Mouse (Mus musculus) kidney, postnatal 0 days (tissue): Measurements from ENCODE around the gene Etv3. TPM values are rescaled to one million over a fixed set of nuclear protein-coding genes. Genes with fewer than 3 reads are reported as not detected.

Experiments
- ATAC-seq: fragments of 200-750 bp; cut with Nextera tagmentation; replicated peaks from 2 replicates; pipeline ENCODE4 v1.8.0; 2017; ENCODE audit warnings: low read depth, moderate number of reproducible peaks, moderate TSS enrichment, moderate library complexity; ENCODE audit not compliant: low FRiP score
- DNase-seq: peaks from one replicate; pipeline ENCODE4 v3.0.0-alpha.2; 2016; ENCODE audit warnings: low spot score
- H3K27ac ChIP-seq: fragments of 300-500 bp; sonication (generic); 2 replicates; pipeline ENCODE4 v1.5.1; 2014; ENCODE audit warnings: mild to moderate bottlenecking
- H3K27me3 ChIP-seq: fragments of 300-500 bp; sonication (generic); 2 replicates; pipeline ENCODE4 v1.6.1; 2014; ENCODE audit warnings: low read length, mixed read lengths; ENCODE audit not compliant: insufficient read depth
- H3K36me3 ChIP-seq: fragments of 300-500 bp; sonication (generic); 2 replicates; pipeline ENCODE4 v1.6.1; 2014; ENCODE audit warnings: low read length, mixed read lengths; ENCODE audit not compliant: insufficient read depth
- H3K4me1 ChIP-seq: fragments of 300-500 bp; sonication (generic); replicated peaks from 2 replicates; pipeline ENCODE4 v1.6.1; 2014; ENCODE audit warnings: antibody characterized with exemption, low read length, mixed read lengths; ENCODE audit not compliant: insufficient read depth
- H3K4me2 ChIP-seq: fragments of 300-500 bp; sonication (generic); 2 replicates; pipeline ENCODE4 v1.6.1; 2014; ENCODE audit warnings: mild to moderate bottlenecking, low read length, moderate library complexity, mixed read lengths
- H3K4me3 ChIP-seq: fragments of 300-500 bp; sonication (generic); replicated peaks from 2 replicates; pipeline ENCODE4 v1.5.1; 2014; ENCODE audit warnings: low read depth, low read length
- H3K9ac ChIP-seq: fragments of 300-500 bp; sonication (generic); 2 replicates; pipeline ENCODE4 v1.6.1; 2014; ENCODE audit warnings: low read depth, low read length
- H3K9me3 ChIP-seq: fragments of 300-500 bp; sonication (generic); replicated peaks from 2 replicates; pipeline ENCODE4 v1.6.1; 2016; ENCODE audit warnings: low read length, inconsistent platforms, mixed read lengths
- CTCF ChIP-seq: IDR thresholded peaks from 2 replicates; pipeline ENCODE4 v1.5.1; 2016; ENCODE audit warnings: antibody characterized with exemption, low read depth, mild to moderate bottlenecking, moderate library complexity
- WGBS: fragments of 180-500 bp; shearing (Covaris S2); extraction: QIAGEN DNeasy Blood & Tissue Kit; methylation state at CpG from one replicate; pipeline ENCODE4 v1.1.7; 2014; 5-methylcytosine and 5-hydroxymethylcytosine counted together
- polyA plus RNA-seq: library from polyadenylated mRNA; unstranded; fragments of >200 nt; fragmentation: Nextera tagmentation; extraction: Ambion mirVana; gene quantifications from 2 replicates; pipeline ENCODE4 v1.2.1, GENCODE M21; 2015

Etv3 gene
- polyA plus RNA-seq, 1 experiment from 2014 or later, result 10.2 TPM

DNA sequence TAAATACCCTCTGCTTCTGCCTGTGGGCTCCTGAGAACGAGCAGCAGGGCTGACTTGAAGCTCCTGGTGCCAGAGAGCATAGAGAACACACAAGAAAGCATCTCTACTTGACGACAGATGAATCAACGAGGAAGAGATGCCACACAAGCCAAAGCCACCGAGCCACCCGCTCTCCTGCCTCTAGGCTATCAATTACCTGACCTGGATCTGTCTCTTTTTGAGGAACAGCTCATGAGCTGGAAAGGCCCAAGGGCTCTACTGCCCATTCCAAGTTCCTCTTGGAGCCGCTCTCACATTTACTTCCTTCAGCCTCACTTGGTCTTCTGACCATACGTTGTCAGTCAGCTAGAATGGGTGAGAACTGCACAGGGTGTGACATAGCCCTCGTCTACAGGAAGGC lies 36.2 kb downstream of the Etv3 start:
- TF ChIP-seq CTCF, result no peak
- no peak overlapping the region for H3K4me2 ChIP-seq
- ATAC-seq, result no peak
- H3K9me3 ChIP-seq, result no peaks in the 10 kb centered on the region
- no peaks in the 10 kb centered on the region for H3K27me3 ChIP-seq
- H3K4me1 ChIP-seq, result no peaks in the 10 kb centered on the region
- no peak overlapping the region for H3K9ac ChIP-seq
- H3K27ac ChIP-seq, result no peak overlapping the region
- 77% methylated on average over 8 of the region's 8 CpGs for WGBS
- H3K36me3 ChIP-seq, result no peaks in the 10 kb centered on the region
- DNase-seq, result no peak
- no peak overlapping the region for H3K4me3 ChIP-seq

DNA sequence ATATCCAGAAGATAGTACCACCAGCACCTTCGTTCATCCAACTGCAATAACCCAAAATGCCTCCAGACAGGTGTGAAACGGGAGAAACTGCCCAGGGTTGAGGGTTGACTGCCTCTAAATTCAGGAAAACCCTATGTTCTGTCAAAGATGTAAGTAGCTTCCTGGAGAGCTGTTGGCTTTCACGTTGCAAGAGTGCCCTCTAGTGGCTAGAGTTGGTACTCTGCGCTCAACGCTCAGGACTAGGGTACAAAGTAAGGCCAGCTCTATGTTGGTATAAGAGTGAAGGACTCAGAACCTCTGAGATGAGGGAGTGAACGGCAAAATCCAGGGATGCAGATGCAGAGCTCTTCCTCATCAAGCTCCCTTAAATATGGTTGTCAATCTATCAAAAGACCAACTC lies 37.2 kb downstream of the Etv3 start:
- 1% methylated on average over 6 of the region's 6 CpGs for WGBS
- Histone ChIP-seq H3K4me2 (no peak overlapping the region), H3K27ac (no peak overlapping the region), H3K36me3 (no peaks in the 10 kb centered on the region), H3K9me3 (no peaks in the 10 kb centered on the region), H3K9ac (no peak overlapping the region), H3K27me3 (no peaks in the 10 kb centered on the region), H3K4me1 (no peaks in the 10 kb centered on the region), H3K4me3 (no peak overlapping the region)
- peak; percentile 98 for TF ChIP-seq CTCF
- DNase-seq (peak; percentile 87), ATAC-seq (no peak)

GRCm38 (mm10) chr3:87563466-87563865 lies 38.3 kb downstream of the Etv3 start:
- no peak overlapping the region for H3K4me2 ChIP-seq
- H3K36me3 ChIP-seq, result no peaks in the 10 kb centered on the region
- DNase-seq (no peak), ATAC-seq (no peak)
- no peak overlapping the region for H3K27ac ChIP-seq
- WGBS, result 76% methylated on average over 5 of the region's 5 CpGs
- H3K4me1 ChIP-seq, result no peaks in the 10 kb centered on the region
- no peak overlapping the region for H3K4me3 ChIP-seq
- H3K9ac ChIP-seq, result no peak overlapping the region
- no peaks in the 10 kb centered on the region for H3K9me3 ChIP-seq
- no peak for TF ChIP-seq CTCF
- H3K27me3 ChIP-seq, result no peaks in the 10 kb centered on the region

GRCm38 (mm10) chr3:87565623-87566022 lies 40.4 kb downstream of the Etv3 start:
- no peaks in the 10 kb centered on the region for H3K4me1 ChIP-seq
- H3K27me3 ChIP-seq, result no peaks in the 10 kb centered on the region
- 85% methylated on average over 6 of the region's 6 CpGs for WGBS
- H3K4me3 ChIP-seq, result no peak overlapping the region
- H3K4me2 ChIP-seq, result no peak overlapping the region
- no peaks in the 10 kb centered on the region for H3K9me3 ChIP-seq
- no peaks in the 10 kb centered on the region for H3K36me3 ChIP-seq
- H3K27ac ChIP-seq, result no peak overlapping the region
- TF ChIP-seq CTCF, result no peak
- H3K9ac ChIP-seq, result no peak overlapping the region
- DNase-seq (no peak), ATAC-seq (no peak)

- no peak overlapping the region for H3K4me3 ChIP-seq
- no peaks in the 10 kb centered on the region for H3K27me3 ChIP-seq
- no peak for TF ChIP-seq CTCF
- DNase-seq, result peak; percentile 79
- H3K4me2 ChIP-seq, result peak overlapping the region; percentile 13
- H3K4me1 ChIP-seq, result no peaks in the 10 kb centered on the region
- H3K9ac ChIP-seq, result no peak overlapping the region
- 4% methylated on average over 4 of the region's 4 CpGs for WGBS
- no peak overlapping the region for H3K27ac ChIP-seq
- H3K9me3 ChIP-seq, result no peaks in the 10 kb centered on the region
- H3K36me3 ChIP-seq, result no peaks in the 10 kb centered on the region
- ATAC-seq, result peak; percentile 97
Observed at GRCm38 (mm10) chr3:87566066-87566465, 40.9 kb downstream of the Etv3 start.

DNA sequence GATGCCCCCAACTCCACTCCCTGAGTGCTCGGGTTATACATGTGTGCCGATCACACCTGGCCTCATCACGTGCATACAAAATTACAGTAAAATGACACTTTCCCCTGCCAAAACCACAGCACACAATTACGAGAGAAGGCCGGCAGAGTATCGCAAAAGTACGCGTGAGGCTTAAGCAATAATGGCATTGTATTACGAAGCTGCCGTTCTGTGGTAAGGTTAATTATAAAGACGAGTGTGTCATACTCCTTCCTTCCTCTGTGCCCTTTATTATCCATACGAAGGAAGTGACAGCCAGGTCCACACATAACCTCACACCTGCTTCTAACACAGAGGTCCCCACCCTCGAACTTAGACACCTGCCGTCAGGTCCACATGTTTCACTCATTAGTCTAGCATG lies 42.3 kb downstream of the Etv3 start:
- H3K9me3 ChIP-seq, result no peaks in the 10 kb centered on the region
- DNase-seq (no peak), ATAC-seq (no peak)
- H3K4me2 ChIP-seq, result no peak overlapping the region
- no peak for TF ChIP-seq CTCF
- H3K27ac ChIP-seq, result no peak overlapping the region
- H3K36me3 ChIP-seq, result no peaks in the 10 kb centered on the region
- no peak overlapping the region for H3K4me3 ChIP-seq
- 89% methylated on average over 14 of the region's 14 CpGs for WGBS
- H3K9ac ChIP-seq, result no peak overlapping the region
- no peaks in the 10 kb centered on the region for H3K27me3 ChIP-seq
- no peaks in the 10 kb centered on the region for H3K4me1 ChIP-seq

- TF ChIP-seq CTCF, result no peak
Observed at GRCm38 (mm10) chr3:87568681-87569080, 43.5 kb downstream of the Etv3 start.

More at GRCm38 (mm10) chr3:87568681-87569080, 43.5 kb downstream of the Etv3 start:
- no peak overlapping the region for H3K4me3 ChIP-seq
- no peaks in the 10 kb centered on the region for H3K4me1 ChIP-seq
- H3K36me3 ChIP-seq, result no peaks in the 10 kb centered on the region
- H3K4me2 ChIP-seq, result no peak overlapping the region
- ATAC-seq (no peak), DNase-seq (no peak)
- H3K27ac ChIP-seq, result no peak overlapping the region
- H3K9me3 ChIP-seq, result no peaks in the 10 kb centered on the region
- no peaks in the 10 kb centered on the region for H3K27me3 ChIP-seq
- 93% methylated on average over 5 of the region's 5 CpGs for WGBS
- no peak overlapping the region for H3K9ac ChIP-seq
